Mouse (Mus musculus) heart, embryonic 14.5 days (tissue): ENCODE measurements around the gene Higd1c. TPM values are rescaled to one million over a fixed set of nuclear protein-coding genes. Genes with fewer than 3 reads are reported as not detected.
"Not testable (repeated sequence)": the region's sequence is repeated elsewhere in the genome, so short reads cannot be mapped to it uniquely, and the experiment has no call there.

Source experiments
- ATAC-seq: fragments of 200-750 bp; cut with Nextera tagmentation; 2 replicates; pipeline ENCODE4 v1.8.0; 2017; ENCODE audit warnings: low read depth, moderate TSS enrichment; ENCODE audit not compliant: insufficient number of reproducible peaks, insufficient read depth, low FRiP score
- H3K27ac ChIP-seq, 2 experiments: fragments of 200-500 bp in 1 of 2; fragments of 300-500 bp in 1 of 2; sonication (generic) in 1 of 2; replicated peaks in 1 of 2; 2 replicates each; pipeline ENCODE4 v1.5.1; 2012 to 2014; ENCODE audit warnings: low read depth in 2 of 2, low read length in 2 of 2, control low read depth in 1 of 2, mild to moderate bottlenecking in 1 of 2, mixed read lengths in 1 of 2; ENCODE audit not compliant: control insufficient read depth in 1 of 2, insufficient read depth in 1 of 2
- H3K27me3 ChIP-seq: fragments of 300-500 bp; sonication (generic); 2 replicates; pipeline ENCODE4 v1.6.1; 2014; ENCODE audit warnings: mild to moderate bottlenecking, low read length, control low read depth; ENCODE audit not compliant: control insufficient read depth, insufficient read depth
- H3K36me3 ChIP-seq: fragments of 300-500 bp; sonication (generic); 2 replicates; pipeline ENCODE4 v1.6.1; 2014; ENCODE audit warnings: mild to moderate bottlenecking, control low read depth, low read length, mixed read lengths; ENCODE audit not compliant: control insufficient read depth, insufficient read depth
- H3K4me1 ChIP-seq, 2 experiments: fragments of 200-500 bp in 1 of 2; fragments of 300-500 bp in 1 of 2; sonication (generic) in 1 of 2; 2 replicates each; pipeline ENCODE4 v1.6.1; 2012 to 2014; ENCODE audit warnings: low read length in 2 of 2, control low read depth in 1 of 2, mixed read lengths in 1 of 2; ENCODE audit not compliant: control insufficient read depth in 2 of 2, insufficient read depth in 2 of 2
- H3K4me2 ChIP-seq: fragments of 300-500 bp; sonication (generic); 2 replicates; pipeline ENCODE4 v1.6.1; 2014; ENCODE audit warnings: mild to moderate bottlenecking, low read length
- H3K4me3 ChIP-seq, 2 experiments: fragments of 200-500 bp in 1 of 2; fragments of 300-500 bp in 1 of 2; sonication (generic) in 1 of 2; 2 replicates each; pipeline ENCODE4 v1.5.1; 2012 to 2014; ENCODE audit warnings: low read length in 2 of 2, mild to moderate bottlenecking in 2 of 2, control low read depth in 1 of 2, low read depth in 1 of 2, moderate library complexity in 1 of 2; ENCODE audit not compliant: control insufficient read depth in 1 of 2, insufficient read depth in 1 of 2
- H3K9ac ChIP-seq: fragments of 300-500 bp; sonication (generic); 2 replicates; pipeline ENCODE4 v1.6.1; 2014; ENCODE audit warnings: mild to moderate bottlenecking, low read length
- H3K9me3 ChIP-seq: fragments of 300-500 bp; sonication (generic); 2 replicates; pipeline ENCODE4 v1.6.1; 2016; ENCODE audit warnings: low read length, control low read depth; ENCODE audit not compliant: control insufficient read depth
- WGBS: fragments of 180-500 bp; shearing (Covaris S2); extraction: QIAGEN DNeasy Blood & Tissue Kit; methylation state at CpG from one replicate; pipeline ENCODE4 v1.1.7; 2014; 5-methylcytosine and 5-hydroxymethylcytosine counted together
- polyA plus RNA-seq: library from polyadenylated mRNA; unstranded; fragments of >200 nt; fragmentation: Nextera tagmentation; extraction: Ambion mirVana; gene quantifications from 2 replicates; pipeline ENCODE4 v1.2.1, GENCODE M21; 2014

Higd1c gene
- polyA plus RNA-seq, 1 experiment from 2014 or later = not detected

GRCm38 (mm10) chr15:100355876-100356275 lies 8.5 kb upstream of the Higd1c start:
- ATAC-seq = no peak

DNA sequence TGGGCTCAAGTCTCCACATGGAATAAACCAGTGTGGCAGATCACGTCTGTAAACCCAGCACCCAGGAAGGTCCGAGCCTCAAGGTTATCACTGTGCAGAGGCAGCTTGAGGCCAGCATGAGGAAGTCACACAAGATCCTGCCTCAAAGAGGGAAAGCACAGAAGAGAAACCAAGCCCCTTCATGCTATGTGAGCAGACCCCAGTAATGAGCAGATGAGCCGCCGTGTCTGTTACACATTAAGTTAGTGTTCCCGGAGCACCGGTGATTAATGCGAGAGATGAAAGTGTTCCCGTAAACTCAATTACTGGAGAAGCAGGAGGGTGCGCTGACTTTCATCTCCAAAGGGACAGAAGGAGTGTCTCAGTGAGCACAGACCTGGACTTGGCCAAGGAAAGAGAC lies 1.6 kb downstream of the Higd1c start:
- not testable (repeated sequence) for H3K9me3 ChIP-seq, H3K4me1 ChIP-seq, H3K4me2 ChIP-seq, H3K36me3 ChIP-seq, H3K4me3 ChIP-seq, H3K27me3 ChIP-seq, ATAC-seq, H3K9ac ChIP-seq, H3K27ac ChIP-seq
- 84% methylated on average over 8 of the region's 9 CpGs for WGBS

More at GRCm38 (mm10) chr15:100355876-100356275, 8.5 kb upstream of the Higd1c start:
- Histone ChIP-seq H3K9me3 (no peaks in the 10 kb centered on the region), H3K27ac (no peak overlapping the region), H3K4me1 (peaks cover 10 to 12% of the 10 kb centered on the region in 2 experiments), H3K9ac (no peak overlapping the region), H3K4me2 (no peak overlapping the region), H3K27me3 (no peaks in the 10 kb centered on the region), H3K36me3 (no peaks in the 10 kb centered on the region), H3K4me3 (no peak overlapping the region)
- 82% methylated on average over 5 of the region's 5 CpGs for WGBS

DNA sequence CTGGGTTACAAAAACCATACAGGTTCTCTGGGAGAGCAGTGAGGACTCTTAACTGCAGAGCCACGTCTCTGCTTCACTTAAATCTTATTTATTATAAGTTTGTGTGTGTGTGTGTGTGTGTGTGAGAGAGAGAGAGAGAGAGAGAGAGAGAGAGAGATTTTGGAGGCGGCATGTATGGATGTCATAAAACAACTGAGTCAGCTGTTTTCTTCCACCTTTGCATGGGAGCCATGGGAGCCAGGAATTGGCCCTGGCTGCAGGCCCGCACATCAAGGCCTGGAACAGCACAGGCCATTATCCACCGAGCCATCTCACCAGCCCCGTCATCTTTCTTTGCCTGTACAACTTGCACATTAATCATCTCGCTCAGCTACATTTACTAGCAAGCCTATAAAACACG lies 2.8 kb downstream of the Higd1c start:
- peaks cover 9% of the 10 kb centered on the region for H3K9me3 ChIP-seq
- ATAC-seq = no peak
- no peak overlapping the region for H3K4me3 ChIP-seq
- H3K4me2 ChIP-seq = no peak overlapping the region
- H3K27ac ChIP-seq = no peak overlapping the region
- no peaks in the 10 kb centered on the region for H3K27me3 ChIP-seq
- H3K4me1 ChIP-seq = no peaks in the 10 kb centered on the region
- no peaks in the 10 kb centered on the region for H3K36me3 ChIP-seq
- H3K9ac ChIP-seq = no peak overlapping the region
- 84% methylated on average over 7 of the region's 7 CpGs for WGBS

GRCm38 (mm10) chr15:100375066-100375465 lies 10.7 kb downstream of the Higd1c start:
- Histone ChIP-seq H3K36me3 (no peaks in the 10 kb centered on the region), H3K9ac (no peak overlapping the region), H3K27ac (no peak overlapping the region), H3K9me3 (no peaks in the 10 kb centered on the region), H3K4me3 (no peak overlapping the region), H3K4me2 (no peak overlapping the region), H3K4me1 (no peaks in the 10 kb centered on the region), H3K27me3 (no peaks in the 10 kb centered on the region)
- 29% methylated on average over 5 of the region's 5 CpGs for WGBS
- ATAC-seq = no peak

DNA sequence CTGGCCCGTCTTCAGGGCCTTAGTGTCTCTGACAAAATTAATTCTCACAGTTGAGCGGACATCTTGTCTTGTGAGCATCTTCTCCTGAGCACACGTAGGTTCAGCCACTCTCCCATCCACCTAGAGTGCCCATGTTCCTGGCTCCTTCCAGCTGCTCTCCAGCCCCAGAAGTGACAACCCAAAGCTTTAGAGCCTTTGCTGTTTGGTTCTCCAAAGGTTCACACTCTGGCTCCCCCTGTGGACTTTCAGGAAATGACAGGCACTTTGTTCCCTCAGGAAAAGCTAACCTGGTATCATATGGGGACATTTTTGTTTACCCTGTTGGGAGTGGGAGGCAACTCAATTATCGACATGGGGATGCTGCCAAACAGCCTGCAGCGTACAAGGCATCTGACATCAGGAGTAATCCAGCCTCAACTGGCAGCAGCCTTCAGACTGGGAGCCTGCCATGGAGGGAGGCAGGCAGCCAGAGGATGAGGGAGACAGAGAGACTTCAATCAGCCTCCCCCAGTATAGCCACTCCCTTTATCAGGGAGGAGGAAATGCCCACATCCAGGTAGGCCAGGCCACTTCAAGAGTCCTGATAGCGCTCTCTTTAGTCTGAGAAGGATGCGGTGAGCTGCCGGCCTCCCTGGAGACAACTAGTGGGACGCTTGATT lies 13.6 kb downstream of the Higd1c start:
- H3K9ac ChIP-seq, H3K4me2 ChIP-seq, H3K9me3 ChIP-seq, H3K4me1 ChIP-seq, H3K27me3 ChIP-seq, H3K27ac ChIP-seq, ATAC-seq, H3K4me3 ChIP-seq, H3K36me3 ChIP-seq: not testable (repeated sequence)
- 10% methylated on average over 3 of the region's 9 CpGs for WGBS

DNA sequence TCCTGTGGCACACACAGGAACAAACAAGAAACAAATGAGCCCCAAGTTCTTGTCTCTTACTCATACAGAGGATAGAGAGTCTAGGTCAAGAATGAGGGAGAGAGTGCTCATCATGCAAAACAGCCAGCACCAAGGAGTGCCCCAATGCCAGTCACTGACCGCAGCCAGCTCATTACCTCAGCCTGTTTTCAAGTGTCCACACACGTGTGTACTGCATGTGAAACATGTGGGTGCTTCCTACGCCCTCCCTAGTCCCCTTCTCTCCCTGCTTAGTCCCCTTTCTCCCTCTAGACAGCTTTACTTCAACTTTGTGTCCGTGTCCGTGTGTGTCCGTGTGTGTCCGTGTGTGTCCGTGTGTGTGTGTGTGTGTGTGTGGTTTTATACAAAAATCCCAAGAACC lies 15.3 kb downstream of the Higd1c start:
- Histone ChIP-seq H3K4me3 (no peak overlapping the region), H3K4me2 (no peak overlapping the region), H3K4me1 (no peaks in the 10 kb centered on the region), H3K27ac (no peak overlapping the region), H3K27me3 (no peaks in the 10 kb centered on the region), H3K9me3 (no peaks in the 10 kb centered on the region), H3K36me3 (no peaks in the 10 kb centered on the region), H3K9ac (no peak overlapping the region)
- ATAC-seq = no peak
- 80% methylated on average over 8 of the region's 8 CpGs for WGBS

DNA sequence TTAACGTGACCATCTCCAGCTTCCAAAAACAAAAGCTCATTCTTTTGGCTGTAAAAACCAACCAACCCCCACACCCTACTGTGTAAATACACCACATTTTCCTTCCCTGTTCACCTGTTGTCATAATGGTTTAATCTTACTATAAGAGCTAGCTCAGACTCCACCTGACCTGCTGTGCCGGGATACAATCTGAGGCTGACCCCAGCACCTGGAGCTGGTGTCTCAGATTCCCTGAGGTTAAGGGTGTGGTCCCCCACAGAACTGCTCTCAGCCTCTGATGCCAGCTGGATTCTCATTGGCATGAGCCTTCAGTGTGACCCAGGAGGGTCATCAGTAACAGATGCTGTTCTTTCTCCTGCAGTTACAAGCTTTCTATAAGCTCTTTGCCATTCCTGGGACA lies 15.8 kb downstream of the Higd1c start:
- Histone ChIP-seq H3K9ac (no peak overlapping the region), H3K9me3 (no peaks in the 10 kb centered on the region), H3K4me1 (no peaks in the 10 kb centered on the region), H3K36me3 (no peaks in the 10 kb centered on the region), H3K4me3 (no peak overlapping the region), H3K4me2 (no peak overlapping the region), H3K27ac (no peak overlapping the region), H3K27me3 (no peaks in the 10 kb centered on the region)
- ATAC-seq = no peak
- 73% methylated on average over 2 of the region's 2 CpGs for WGBS

- H3K27me3 ChIP-seq = no peaks in the 10 kb centered on the region
- no peaks in the 10 kb centered on the region for H3K36me3 ChIP-seq
- ATAC-seq = no peak
- H3K4me3 ChIP-seq = no peak overlapping the region
- H3K4me1 ChIP-seq = peaks cover 3 to 7% of the 10 kb centered on the region in 2 experiments
- H3K9me3 ChIP-seq = no peaks in the 10 kb centered on the region
- no peak overlapping the region for H3K9ac ChIP-seq
- no peak overlapping the region for H3K27ac ChIP-seq
- 91% methylated on average over 9 of the region's 9 CpGs for WGBS
- no peak overlapping the region for H3K4me2 ChIP-seq
These were observed 21.4 kb downstream of the Higd1c start for GRCm38 (mm10) chr15:100385705-100386104.
